Mouse (Mus musculus) E14TG2a.4 (cell line): Measurements from ENCODE around the gene Wnt1.

Source experiments
- CTCF ChIP-seq: conservative IDR thresholded peaks from 2 replicates; pipeline ENCODE4 v1.5.1; 2014; ENCODE audit warnings: low read length
- NANOG ChIP-seq: IDR thresholded peaks from 2 replicates; pipeline ENCODE4 v1.6.1; 2014; ENCODE audit warnings: borderline replicate concordance, low read length, mixed read lengths
- POU5F1 ChIP-seq: IDR thresholded peaks from 2 replicates; pipeline ENCODE4 v1.6.1; 2014; ENCODE audit warnings: low read length, borderline replicate concordance

DNA sequence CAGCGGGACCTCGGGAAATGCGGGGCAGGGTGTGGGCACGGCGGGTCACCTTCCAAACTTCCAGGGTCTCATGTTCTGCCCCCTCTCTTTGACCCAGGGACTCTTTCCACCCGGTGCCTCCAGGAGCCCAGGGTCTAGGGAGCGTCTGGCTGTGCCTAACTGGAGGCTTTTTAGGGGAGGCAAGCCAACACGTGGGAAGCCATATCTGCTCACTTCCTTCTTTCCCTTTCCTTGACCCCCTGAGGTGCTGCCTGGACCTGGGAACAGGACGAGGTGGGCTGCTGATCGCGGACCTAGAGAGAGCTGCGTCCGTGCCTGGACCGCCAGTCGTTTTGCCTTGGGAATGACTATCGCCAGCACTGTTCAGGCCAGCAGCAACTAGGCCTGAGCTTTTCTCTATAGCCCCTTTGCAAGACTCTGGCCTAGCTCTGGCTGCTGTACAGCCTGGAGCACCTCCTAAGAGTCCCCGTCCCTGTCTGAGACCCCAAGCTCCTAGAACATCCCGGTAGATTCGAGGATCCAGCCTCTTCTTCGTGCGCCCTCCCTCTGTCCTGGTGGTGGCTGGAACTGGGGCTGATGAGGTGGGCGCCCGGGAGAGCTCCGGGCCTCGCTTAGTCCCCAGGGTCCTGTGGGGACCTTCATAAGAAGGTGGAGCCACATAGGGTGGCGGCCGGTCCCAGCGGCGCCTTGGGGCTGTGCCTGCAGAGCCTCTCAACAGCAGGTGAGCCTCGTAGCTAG is 16.6 kb downstream of the Wnt1 start:
- TF ChIP-seq CTCF (no peak), POU5F1 (no peak), NANOG (no peak)
